Mouse (Mus musculus): ENCODE data around the gene Atad2b.

GRCm38 (mm10) chr12:4888739-4889138 lies 28.4 kb upstream of the Atad2b start:
- no peak for TF ChIP-seq CTCF (IDR thresholded peaks at IDR 0.05; ENCODE audit: low read depth, low read length)
- no peak for TF ChIP-seq POLR2A (IDR thresholded peaks at IDR 0.05; ENCODE audit: extremely low read depth, insufficient read depth, low read length)

All from liver, adult 2 months (tissue).